Mouse (Mus musculus) urinary bladder, adult 2 months (tissue): ENCODE measurements at regions not wholly inside any gene's neighbourhood (a gene's known extent, or its start where the extent isn't known, plus 50 kb on each side); places are given as distances from the start of the nearest gene placed in this dataset.

Experiments
- DNase-seq: peaks from one replicate; pipeline ENCODE4 v3.0.0; 2022; ENCODE audit warnings: low spot score

DNA sequence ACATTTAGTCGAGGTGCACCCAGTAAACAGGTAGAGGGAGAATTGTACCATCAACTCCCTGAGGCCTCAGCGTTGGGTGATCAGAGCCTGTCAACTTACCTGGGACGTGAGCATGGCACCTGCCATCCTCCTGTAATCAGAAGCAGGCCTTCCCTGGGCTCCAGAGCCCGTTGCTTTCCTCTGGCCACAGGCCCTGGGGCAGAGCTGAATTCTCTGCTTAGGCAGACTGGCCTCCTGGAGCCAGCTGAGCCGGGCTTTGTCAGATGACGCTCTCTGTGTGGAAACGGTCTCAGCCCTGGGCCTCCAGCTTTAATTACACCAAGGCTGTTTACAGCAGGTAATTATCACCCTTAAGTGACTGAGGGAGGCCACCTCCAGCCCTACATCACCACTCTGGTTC is 92.6 kb upstream of the Pmepa1 start:
- DNase-seq: no peak

DNA sequence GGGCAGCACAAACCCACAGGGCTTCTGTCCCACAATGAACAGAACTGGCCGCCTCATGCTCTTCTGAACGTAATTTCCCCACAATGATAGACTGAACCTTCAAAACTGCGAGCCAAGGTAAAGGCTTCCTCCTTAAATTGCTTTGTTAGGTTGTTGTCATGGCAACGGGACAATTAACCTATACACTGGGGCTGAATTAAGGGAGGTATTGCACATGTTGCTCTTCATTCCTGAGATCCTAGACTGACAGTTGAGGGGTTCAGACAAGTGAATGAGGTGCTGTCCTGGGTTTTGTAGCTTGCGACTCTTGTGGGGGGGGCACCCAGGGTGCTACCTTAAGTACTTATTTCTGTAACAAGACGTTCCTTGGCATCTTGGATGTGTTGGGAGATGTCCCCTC is 100.6 kb upstream of the Pmepa1 start:
- no peak for DNase-seq

DNA sequence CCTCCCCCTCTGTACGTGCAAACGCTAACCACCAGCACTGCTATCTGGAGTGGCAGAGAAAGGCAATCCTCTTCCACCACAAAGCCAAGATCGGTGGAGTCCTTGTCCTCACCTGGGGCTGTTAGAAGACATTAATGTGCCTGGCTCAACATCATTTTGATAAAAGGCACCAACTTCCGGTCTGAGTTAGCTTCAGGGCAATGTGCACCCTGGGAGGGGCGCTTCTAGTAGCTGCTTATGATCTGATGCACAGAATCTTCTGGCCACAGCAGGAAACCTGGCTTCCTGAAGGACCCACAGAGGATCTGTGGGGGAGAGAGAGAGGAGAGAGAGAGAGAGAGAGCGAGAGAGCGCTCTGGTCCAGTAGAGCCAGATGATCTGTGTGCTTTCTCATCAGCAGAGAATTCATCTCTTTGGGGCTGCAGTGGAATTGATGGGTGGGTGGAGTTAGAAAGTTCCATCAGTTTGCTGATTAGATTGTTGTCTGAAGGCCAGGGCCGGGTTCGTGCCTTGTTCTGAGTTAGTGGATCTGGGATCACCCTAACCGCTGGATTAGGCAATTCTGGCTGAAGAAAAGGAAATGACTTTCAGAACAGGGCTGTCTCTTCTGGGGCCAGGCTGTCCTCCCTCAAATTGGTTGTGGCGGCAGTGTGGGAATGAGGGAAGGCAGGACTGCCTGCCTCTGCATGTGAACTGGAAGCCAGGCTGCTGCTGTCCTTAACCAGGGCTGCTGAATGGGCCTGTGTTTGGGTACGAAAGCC is 101.3 kb upstream of the Pmepa1 start:
- no peak for DNase-seq

DNA sequence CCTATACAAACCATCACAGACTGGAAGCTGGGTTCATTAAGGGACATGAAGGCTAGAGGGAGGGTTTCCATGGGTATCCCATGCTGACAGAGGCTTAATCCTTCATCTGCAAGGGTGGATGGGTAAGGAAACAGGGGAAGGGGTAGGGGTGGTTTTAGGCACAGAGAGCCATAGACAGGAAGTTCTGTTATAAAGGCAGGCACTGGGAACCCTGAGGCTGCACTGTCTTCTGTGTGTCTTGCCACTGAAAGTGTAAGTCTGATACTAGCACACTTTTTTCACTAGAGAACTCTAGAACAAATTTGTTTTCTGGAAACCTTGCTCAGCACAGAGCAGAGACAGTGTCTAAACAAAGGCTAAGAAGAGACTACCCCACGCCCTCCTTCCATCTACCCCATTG is 103.4 kb upstream of the Pmepa1 start:
- no peak for DNase-seq

DNA sequence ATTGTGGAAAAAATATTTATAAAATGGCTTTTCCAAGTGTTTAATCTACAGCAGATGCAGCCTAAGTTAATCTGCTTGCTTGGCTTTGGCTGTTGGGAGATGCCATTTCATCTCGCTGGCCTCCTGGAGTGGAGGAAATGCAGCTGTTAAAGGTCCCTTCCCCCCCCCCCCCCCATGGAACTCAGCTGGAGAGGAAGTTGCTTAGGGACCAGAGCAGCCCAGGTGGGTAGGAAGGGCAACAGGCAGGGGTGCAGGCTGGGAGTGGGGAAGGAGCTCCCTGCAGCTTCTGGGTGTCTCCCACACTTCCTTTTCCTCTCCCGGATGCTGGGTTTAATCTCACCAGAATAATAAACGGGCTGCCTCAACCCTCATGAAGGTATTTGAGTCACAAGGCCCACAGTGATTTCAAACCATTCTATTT is 104.0 kb upstream of the Pmepa1 start:
- no peak for DNase-seq

DNA sequence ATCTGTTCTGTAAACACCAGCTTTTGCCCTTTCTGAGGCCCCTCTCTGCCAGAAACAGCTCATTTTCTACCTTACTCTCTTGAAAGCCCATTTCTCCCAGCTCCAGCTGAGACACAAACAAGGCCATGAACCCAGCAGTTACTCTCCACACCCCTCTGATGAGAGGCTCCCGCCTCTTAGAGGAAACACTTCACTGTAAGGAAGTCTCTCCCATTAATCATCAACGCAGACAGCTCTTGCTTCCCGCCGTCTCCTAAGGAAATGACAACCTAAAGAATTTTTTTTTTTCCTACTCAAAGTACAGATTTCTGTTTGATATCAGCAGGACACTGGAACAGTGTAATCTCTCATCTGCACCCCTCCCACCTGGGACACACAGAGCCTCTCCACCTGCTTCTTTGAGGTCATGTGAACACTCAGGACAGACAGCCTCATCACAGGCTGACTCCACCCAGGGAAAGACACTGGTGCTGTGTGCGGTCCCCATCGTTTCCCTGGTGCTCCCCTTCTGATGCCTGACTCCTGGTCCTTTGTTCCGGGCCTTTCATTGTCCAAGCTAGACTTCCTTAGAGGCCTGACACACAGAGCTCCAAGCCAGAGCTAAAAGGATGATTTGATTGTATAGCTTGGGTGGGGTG is 106.0 kb upstream of the Pmepa1 start:
- no peak for DNase-seq

DNA sequence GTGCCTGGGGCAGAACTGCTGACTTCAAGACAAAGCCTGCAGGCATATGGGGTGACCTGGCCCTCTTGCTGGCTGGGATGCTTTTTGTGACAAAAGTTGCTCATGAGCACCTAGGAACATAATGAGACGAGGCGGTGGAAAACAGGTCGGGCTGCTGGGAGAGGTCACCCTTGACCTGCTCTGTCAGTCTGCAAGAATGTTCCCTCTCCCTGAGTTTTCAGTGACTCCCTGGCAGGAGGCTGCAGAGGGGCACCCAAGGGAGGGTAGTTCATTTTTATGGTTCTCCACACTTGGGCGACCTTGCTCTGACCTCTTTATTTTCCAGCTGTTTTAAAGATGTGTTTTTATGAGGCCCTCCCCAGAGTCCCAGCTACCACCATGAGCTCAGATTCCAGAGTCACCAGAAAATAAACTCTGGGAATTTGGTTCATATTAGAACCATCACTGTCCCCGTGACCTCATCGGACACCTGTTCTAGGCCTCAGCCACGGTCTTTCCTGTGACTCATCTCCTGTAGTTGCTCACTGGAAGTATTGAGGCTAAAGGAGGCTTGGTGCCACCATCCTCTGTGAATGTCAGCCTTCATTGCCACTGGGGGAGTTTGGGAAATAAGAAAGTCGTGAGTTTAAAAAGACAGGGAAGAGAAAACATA is 108.7 kb upstream of the Pmepa1 start:
- DNase-seq: no peak

DNA sequence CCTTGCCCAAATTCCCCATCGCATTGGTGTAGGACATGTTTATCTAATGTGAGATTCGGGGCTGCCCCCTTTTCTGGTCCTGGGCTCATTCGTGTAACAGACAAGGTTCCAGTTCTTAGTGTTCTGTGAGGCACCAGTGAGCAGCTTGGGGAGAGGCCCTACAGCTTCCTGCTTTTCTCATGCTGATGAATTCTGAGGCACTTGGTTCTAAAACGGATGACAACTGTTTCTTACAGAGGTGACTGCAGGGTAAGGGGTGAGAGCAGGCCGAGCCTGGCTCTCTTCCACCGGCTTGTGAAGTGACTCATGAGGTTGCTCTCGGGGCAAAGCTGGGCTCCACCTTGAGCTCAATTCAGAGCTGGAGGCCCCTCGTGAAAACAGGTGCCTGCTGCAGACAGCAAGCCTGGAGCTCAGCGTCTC is 109.4 kb upstream of the Pmepa1 start:
- no peak for DNase-seq

DNA sequence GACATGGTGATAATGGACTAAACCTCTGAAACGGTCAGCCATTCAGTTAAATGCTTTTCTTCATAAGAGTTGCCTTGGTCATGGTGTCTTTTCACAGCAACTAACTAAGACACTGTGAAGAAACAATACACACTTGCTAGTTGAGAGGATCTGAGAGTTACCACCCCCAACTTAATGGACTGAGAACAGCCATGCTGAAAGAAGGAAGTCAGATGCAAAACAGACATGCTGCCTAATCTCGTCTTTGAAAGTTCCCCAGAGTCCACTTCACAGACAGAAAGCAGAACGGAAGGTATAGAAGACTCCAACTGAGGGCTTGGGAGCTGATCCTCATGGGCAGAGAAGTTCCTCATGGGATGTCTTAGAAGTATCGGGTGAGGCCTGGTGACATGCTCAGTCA is 111.8 kb upstream of the Pmepa1 start:
- DNase-seq: no peak

DNA sequence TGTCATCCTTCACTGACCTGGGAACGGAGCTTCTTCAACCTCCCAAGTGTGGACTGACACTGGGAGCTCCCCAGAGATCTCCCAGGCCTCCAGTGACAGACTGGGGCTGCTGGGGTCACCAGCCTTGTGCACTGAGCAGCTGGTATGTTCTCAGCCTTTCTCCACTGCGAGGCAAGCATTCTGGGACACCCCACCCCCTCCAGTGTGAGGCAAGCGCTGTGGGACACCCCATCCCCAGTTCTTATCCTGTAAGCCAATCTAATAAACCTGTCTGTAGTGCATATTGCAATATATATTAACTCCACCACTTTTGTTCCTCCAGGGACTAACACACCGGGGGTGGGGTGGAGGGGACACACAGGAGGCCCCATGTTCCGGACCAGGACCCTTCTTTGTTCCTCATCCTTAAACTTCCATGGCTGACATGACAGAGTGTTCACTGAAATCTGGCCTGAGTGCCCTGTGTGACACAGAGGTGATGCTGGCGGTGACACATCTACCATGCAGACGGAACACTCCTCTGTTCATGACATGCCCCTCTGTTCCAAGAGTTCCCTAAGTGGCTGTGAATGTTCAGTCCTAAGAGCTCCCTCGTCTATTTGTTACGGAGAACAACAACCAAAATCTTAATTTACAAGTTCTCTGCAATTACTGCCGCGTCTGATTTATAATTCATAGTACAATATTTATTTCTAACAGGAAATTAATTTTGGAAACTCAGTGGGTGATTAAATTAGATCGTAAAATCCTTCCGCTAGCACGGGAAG is 116.4 kb upstream of the Pmepa1 start:
- no peak for DNase-seq

DNA sequence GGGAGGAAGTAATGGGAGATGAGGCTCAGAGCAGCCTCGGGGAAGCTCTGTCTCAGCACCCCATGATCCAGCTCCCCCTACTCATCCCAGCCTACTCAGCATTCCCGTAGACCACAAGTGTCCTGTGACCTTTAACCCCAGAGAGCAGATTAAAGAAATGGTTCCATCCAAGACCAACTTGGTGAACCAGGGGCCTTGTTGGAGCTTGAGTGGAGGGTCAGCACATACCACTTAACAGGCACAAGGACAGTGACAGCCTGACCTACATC is 116.9 kb upstream of the Pmepa1 start:
- DNase-seq: no peak

DNA sequence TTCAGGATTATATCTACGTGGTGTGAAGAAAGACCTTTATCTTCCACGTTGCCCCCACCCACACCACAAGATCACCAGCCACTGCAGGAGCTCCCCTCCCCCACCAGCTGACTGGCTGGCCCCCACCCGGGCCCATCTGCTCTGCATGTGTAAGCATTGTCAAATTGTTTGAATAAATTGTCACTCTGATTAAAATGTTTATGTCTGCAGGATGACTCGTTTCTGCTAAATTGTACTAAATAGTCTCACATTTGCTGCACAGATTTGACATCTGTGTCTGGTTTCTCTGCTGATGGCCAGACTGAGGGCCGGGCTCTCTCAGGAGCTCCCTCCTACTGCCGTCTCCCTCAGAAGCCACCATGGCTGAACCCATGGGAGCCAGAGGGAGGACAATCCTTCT is 119.2 kb upstream of the Pmepa1 start:
- DNase-seq: no peak

DNA sequence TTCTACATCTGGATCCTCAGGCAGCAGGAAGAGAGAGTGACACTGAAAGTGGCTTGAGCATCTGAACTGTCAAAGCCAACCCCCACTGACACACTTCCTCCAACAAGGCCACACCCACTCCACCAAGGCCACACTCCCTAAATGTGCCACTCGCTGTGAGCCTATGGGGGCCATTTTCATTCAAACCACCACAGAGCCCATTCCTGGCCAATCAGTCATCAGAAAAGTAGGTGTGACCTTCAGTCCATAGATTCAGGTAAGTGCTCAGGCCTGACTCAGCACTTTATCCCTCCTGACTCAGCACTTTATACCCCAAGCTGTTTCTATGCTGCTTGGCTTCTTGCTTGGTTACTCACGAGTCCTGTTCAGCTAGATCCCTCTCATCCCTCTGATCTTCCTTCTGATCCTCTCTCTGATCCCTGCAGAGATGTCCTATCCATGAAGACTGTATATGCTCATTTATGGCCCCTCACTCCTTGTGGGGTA is 121.6 kb upstream of the Pmepa1 start:
- DNase-seq: no peak

DNA sequence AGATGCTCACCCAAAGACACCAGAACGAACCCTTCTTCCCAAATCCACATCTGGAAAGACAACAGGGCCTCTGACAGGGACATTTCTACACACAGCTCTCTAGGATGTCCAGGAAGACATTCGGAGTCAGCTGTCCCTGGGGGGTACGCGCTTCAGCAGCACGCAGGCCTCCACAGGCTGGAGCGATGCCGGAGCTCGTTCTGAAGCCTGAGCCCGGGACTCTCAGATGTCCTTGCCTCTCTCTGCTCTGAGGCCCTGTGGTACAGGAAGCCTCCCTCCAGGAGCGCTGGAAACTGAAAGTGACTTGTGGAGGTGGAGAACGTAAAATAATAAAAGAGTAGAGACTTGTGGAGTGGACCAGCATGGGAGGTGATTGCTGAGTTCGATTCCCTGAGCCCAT is 116.8 kb upstream of the 1700021F07Rik start:
- no peak for DNase-seq

DNA sequence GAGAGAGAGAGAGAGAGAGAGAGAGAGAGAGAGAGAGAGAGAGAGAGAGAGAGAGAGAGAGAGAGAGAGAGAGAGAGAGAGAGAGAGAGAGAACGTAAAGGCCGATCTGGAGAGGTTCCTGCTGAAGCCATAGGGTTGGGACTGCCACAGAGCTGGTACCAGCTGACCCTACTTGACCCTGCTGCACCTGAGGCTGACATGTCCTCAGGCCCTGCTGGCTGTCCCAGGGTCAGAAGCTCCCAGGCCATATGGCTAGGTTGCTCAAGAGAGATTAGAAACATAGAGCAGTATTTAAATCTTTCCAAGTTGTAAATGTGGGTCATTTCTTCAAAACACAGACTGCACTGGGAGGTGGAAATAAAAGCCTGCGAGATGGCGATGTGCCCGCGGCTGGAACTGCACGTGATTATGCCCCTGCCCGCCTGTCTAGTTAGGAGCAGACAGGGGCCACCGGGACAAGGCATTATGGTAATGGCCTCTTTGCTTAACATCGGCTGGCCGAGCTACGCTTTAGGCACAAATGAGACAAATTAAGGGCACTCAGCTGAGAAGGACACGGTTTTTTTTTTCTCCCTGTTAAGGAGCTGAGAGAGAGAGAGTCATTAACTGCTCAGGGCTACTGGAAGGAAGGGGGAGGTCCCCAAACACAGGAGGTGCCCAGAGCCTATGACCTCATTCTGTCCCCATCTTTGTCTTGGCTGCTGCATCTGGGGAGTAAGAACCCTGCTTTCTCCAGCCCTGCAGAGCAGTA is 115.9 kb upstream of the 1700021F07Rik start:
- no peak for DNase-seq

DNA sequence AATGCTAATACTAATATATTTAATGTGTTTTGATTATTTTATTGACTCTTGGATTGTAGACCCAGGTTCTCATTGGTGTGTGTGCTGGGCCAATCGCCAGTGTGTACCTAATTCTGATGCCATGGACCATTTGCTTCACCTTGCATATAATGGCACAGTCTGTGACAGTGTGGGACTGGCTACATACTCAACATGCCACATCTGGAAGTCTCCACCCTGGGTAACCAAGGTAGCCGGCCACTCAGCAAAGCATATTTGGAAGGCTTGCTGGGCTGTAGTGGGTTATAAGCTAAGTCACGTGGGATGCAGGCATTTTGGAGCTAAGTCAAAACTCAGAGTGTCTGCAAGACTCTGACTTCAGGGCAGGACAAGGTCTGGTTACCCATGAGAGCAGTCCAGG is 115.3 kb upstream of the 1700021F07Rik start:
- DNase-seq: no peak

DNA sequence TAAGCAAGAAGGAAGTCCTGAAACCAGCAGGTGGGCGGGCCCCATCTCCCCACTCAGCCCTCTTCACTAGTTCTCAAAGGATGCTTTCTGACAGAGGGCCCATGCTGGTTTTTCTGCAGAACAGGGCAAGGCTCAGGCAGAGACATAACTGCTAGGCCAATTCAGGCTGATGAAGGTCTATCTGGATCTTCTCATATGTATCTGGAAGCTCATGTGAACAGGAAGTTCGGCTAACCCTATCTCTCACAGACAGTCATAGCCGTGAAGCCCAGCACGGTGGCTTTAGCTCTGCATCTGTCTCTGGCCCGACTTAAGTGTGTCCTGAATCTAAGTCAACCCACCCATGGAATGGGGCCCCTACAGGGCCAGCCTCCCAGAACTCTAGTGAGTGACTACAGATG is 113.7 kb upstream of the 1700021F07Rik start:
- DNase-seq: no peak

DNA sequence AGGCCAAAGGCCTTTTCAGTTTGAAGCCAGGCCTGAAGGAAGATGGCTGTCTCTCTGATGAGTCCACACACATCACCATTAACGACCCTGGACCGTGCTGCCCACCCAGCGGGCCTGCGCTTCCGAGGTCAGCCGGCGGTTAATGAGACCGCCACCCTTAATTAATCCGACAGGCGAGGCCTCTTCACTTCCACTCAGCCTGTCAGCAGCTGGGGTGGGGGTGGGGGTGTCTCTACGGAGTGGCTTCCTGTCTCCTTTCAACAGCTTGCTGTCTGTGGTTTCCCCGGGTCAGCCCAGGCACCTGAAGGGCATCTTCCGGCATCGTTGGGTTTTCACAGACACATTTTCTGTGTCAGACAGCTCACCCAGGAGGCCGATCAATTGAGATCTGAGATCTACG is 113.0 kb upstream of the 1700021F07Rik start:
- no peak for DNase-seq

DNA sequence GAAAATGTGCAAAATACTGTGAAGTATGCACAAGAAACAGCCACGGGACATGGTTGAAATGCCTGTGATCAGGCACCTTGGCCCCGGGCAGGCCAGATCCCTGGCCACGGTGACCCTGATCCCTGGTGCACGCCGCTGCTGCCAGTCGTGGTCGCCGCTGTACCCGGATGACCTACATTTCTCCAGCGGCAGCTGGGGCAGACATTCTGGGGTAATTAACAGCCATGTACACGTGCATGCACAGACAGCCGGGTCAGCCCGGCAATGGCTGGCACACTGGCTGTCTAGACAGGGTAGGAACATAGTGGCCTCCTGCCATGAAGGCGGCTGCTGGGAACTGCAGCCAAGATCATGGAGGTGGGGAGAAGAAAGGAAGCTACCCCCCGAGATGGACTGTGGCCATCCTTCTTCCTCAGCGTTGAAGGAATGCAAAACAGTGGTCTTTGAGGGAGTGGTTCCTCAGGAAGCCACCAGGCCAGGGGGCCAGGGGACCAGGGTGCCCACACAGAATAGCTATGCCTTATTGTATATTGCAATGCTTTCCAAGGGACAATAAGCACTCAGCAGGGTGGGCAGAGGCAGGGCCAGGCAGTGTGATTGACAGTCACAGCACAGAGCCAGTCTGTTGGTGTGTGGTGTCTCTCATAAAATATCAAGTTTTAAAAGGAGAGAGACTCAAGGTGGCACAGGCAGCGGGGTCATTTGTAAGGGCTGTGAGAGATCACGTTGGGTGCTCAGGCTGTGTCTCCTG is 108.3 kb upstream of the 1700021F07Rik start:
- DNase-seq: no peak

DNA sequence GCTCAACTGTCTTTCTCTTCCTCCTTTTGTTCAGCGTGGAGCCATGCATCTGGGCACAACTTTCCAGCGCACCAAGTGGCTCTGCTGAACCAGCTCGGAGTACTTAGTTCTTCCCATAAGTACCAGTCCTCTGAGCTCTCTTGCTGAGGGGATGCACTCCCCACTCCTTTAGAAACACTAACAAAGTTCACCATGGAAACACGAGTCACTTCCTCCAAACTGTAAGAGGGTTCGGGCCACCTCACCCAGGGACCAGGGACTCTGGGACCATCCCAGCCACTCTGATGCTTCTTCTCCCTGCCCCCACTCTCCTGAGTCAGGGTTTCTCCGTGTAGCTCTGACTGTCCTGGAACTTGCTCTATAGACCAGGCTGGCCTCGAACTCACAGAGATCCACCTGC is 107.0 kb upstream of the 1700021F07Rik start:
- DNase-seq: no peak

DNA sequence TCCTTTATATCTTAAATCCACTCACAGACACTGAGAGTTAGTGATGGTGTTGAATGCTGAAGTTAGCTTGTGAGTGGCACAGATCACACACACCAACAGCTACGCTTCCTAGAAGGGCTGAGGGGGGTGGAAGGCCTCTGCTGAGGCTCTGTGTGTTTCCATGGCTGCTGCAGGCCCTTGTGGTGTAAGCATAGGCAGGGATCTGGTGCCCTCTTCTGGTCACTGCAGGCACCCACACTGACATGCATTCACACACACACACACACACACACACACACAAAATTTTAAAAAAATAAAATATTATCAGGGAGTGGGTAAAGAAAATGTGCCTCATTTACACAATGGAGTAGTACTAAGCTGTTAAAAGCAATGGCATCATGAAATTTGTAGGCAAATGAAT is 105.5 kb upstream of the 1700021F07Rik start:
- DNase-seq: no peak
